Mouse (Mus musculus) liver, adult 2 months (tissue): ENCODE data around the gene Cyp2d11. TPM values are rescaled to one million over a fixed set of nuclear protein-coding genes. Genes with fewer than 3 reads are reported as not detected.

Experiments used
- DNase-seq: peaks from one replicate; pipeline ENCODE4 v3.0.0-alpha.2; 2011; ENCODE audit warnings: low read depth, low spot score; ENCODE audit errors: extremely low read depth
- H3K27ac ChIP-seq: fragments of 200-500 bp; replicated peaks from 2 replicates; pipeline ENCODE4 v1.5.1; 2012; ENCODE audit warnings: low read depth, mild to moderate bottlenecking, control low read depth, inconsistent platforms, low read length; ENCODE audit not compliant: insufficient read depth
- H3K27me3 ChIP-seq: fragments of 200-500 bp; 2 replicates; pipeline ENCODE4 v1.6.1; 2012; ENCODE audit warnings: mild to moderate bottlenecking, moderate library complexity, low read length, inconsistent platforms; ENCODE audit not compliant: control insufficient read depth, insufficient read depth
- H3K36me3 ChIP-seq: fragments of 200-500 bp; 2 replicates; pipeline ENCODE4 v1.6.1; 2012; ENCODE audit warnings: low read length, inconsistent platforms; ENCODE audit not compliant: control insufficient read depth, insufficient read depth
- H3K4me1 ChIP-seq: fragments of 200-500 bp; 2 replicates; pipeline ENCODE4 v1.6.1; 2011; ENCODE audit warnings: low read length; ENCODE audit not compliant: control insufficient read depth, insufficient read depth
- H3K4me3 ChIP-seq: fragments of 200-500 bp; 2 replicates; pipeline ENCODE4 v1.5.1; 2011; ENCODE audit warnings: low read depth, mild to moderate bottlenecking, control low read depth, low read length, moderate library complexity; ENCODE audit not compliant: insufficient read depth
- H3K79me2 ChIP-seq: fragments of 200-500 bp; 2 replicates; pipeline ENCODE4 v1.6.1; 2012; ENCODE audit warnings: inconsistent platforms, mild to moderate bottlenecking, low read length, moderate library complexity; ENCODE audit not compliant: control insufficient read depth, insufficient read depth
- H3K9ac ChIP-seq: fragments of 200-500 bp; 2 replicates; pipeline ENCODE4 v1.6.1; 2012; ENCODE audit warnings: low read depth, mild to moderate bottlenecking, control low read depth, inconsistent platforms, low read length
- CTCF ChIP-seq: fragments of 200-500 bp; IDR thresholded peaks from 2 replicates; pipeline ENCODE4 v1.5.1; 2011; ENCODE audit warnings: low read depth, low read length, control low read depth
- POLR2A ChIP-seq: fragments of 200-500 bp; IDR thresholded peaks from 2 replicates; pipeline ENCODE4 v1.6.1; 2011; ENCODE audit warnings: low read length, control low read depth; ENCODE audit not compliant: insufficient read depth; ENCODE audit errors: extremely low read depth
- WGBS: fragments of 180-500 bp; shearing (Covaris S2); methylation state at CpG from one replicate; pipeline ENCODE4 v1.1.7; 2018; 5-methylcytosine and 5-hydroxymethylcytosine counted together
- polyA plus RNA-seq: library from polyadenylated mRNA; depleted of rRNA; stranded (reverse); fragments of >200 nt; gene quantifications from 2 replicates; pipeline ENCODE4 v1.2.3, GENCODE M21; 2012
- total RNA-seq: library from RNA; depleted of rRNA; stranded (reverse); fragments of >200 nt; gene quantifications from 2 replicates; pipeline ENCODE4 v1.2.3, GENCODE M21; 2014

Cyp2d11 gene
- total and polyA plus RNA-seq, 2 experiments, result 0.46 to 0.91 TPM

- Histone ChIP-seq H3K9ac (peak within 1 kb of the TSS; percentile 99), H3K27ac (peak within 1 kb of the TSS; percentile 100), H3K4me3 (peak within 1 kb of the TSS; percentile 92), H3K36me3 (peaks cover 9% of the 10 kb centered on the region), H3K27me3 (no peaks in the 10 kb centered on the region), H3K4me1 (peaks cover 28% of the 10 kb centered on the region), H3K79me2 (peaks cover 11% of the 10 kb centered on the region; the same call in 1 of the 2 replicates)
- under 1% methylated on average over 18 of the region's 24 CpGs for WGBS
- DNase-seq, result peak; percentile 91
- TF ChIP-seq CTCF (no peak), POLR2A (peak; percentile 59; the same call in 1 of the 2 replicates)
These were observed 13.7 kb downstream of the Cyp2d11 start, which contains the start of gene Cyp2d22 for GRCm38 (mm10) chr15:82379871-82380713. TSS of gene Cyp2d22 (minus strand) at chr15:82380260.

DNA sequence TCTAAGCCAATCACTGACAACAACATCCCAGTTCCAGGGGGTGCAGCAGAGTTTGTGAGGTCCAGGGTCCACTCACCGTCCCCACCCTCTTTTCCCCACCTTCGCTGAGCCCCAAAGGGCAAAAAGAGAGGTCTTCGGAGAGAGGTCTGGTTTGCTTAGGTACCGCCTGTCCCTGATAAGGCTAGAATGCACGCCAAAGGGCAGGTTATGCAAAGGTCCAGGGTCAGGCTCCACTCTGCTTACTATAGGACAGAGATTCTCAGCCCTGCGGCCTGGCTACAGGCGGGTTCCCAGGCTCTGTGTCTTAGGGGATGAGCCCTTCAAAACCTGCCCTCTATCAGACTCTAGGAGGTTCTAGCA is 14.3 kb downstream of the Cyp2d11 start:
- peaks cover 13% of the 10 kb centered on the region for H3K36me3 ChIP-seq
- WGBS, result 6% methylated on average over 7 of the region's 7 CpGs
- H3K9ac ChIP-seq, result peak overlapping the region; percentile 99
- TF ChIP-seq POLR2A, result peak; percentile 55; the same call in 1 of the 2 replicates
- TF ChIP-seq CTCF, result no peak
- peak; percentile 98 for DNase-seq
- peaks cover 11% of the 10 kb centered on the region; the same call in 1 of the 2 replicates for H3K79me2 ChIP-seq
- H3K4me3 ChIP-seq, result peak overlapping the region; percentile 92
- no peaks in the 10 kb centered on the region for H3K27me3 ChIP-seq
- peaks cover 28% of the 10 kb centered on the region for H3K4me1 ChIP-seq
- peak overlapping the region; percentile 100 for H3K27ac ChIP-seq

DNA sequence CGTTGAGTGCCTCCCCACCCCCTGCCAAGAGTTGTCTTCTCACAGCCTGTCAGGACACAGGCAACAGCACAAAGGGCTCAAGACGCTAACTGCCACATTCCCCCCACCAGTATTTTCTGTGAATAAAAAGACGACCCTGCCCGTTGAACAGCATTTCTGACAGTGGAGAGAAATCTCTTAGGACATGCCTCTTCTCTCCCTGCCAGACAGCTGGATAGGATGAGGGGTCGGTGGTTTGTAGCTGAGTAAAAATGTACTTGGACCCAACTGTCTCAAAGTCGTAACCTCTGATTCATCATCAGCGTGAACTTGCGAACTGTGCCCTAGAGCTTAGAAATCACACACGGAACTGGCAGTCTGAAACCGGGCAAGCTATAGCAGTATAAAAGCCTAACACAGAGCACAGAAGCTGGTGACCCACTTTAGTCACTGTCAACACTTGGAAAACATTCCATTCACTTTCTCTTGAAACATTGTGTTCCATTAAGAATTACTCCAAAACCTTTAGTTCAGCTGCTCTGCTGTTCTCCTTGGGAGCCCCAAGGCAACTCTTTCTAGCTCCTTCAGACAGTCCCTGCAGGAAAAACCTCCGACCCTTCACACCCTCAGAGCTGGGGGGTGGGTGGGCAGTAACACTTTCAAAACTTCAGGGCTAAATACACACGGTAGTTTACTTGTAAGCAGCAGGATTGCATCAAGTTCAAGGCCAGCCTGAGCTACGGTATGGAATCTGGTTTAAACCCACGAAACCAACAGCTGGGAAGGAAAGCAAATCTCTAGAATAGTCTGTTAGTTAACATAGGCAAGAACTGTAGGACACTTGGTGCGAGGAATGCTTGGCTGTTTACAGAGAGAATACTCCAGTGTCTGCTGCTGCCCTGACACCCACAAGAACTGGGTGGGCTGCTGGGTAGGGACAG is 15.3 kb downstream of the Cyp2d11 start:
- Histone ChIP-seq H3K79me2 (peaks cover 11% of the 10 kb centered on the region; the same call in 1 of the 2 replicates), H3K4me3 (peak overlapping the region; percentile 48), H3K27me3 (no peaks in the 10 kb centered on the region), H3K4me1 (peaks cover 28% of the 10 kb centered on the region), H3K9ac (peak overlapping the region; percentile 99), H3K27ac (peak overlapping the region; percentile 100), H3K36me3 (peaks cover 17% of the 10 kb centered on the region)
- WGBS, result 12% methylated on average over 15 of the region's 15 CpGs
- no peak for TF ChIP-seq POLR2A
- TF ChIP-seq CTCF, result no peak
- DNase-seq, result peak; percentile 94

DNA sequence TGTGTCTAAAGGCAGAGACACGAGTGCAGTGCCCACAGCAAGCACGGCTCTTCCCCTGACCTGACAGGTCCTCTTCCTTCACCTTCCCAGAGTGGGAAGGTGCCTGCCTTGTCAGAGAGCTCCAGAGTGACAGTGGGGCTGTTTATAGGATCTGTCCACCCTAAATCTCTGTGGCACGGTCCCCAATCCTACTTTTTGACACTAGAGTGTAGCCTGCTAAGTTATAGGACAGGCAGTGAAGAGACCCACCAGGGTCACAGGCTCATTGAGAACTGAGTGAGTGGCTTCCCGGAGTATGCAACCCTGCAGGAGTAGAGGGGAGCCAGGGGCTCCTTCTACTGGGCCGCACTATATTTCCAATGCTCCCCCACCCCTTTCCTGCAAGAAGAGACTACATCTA is 16.1 kb downstream of the Cyp2d11 start:
- Histone ChIP-seq H3K4me1 (peaks cover 25% of the 10 kb centered on the region), H3K4me3 (peak overlapping the region; percentile 48), H3K79me2 (peaks cover 11% of the 10 kb centered on the region; the same call in 1 of the 2 replicates), H3K27me3 (no peaks in the 10 kb centered on the region), H3K36me3 (peaks cover 19% of the 10 kb centered on the region), H3K9ac (peak overlapping the region; percentile 99), H3K27ac (peak overlapping the region; percentile 100)
- TF ChIP-seq CTCF (no peak), POLR2A (no peak)
- DNase-seq, result no peak
- WGBS, result 31% methylated on average over 5 of the region's 5 CpGs

- peak; percentile 55 for DNase-seq
- Histone ChIP-seq H3K36me3 (peaks cover 23% of the 10 kb centered on the region), H3K4me1 (peaks cover 24% of the 10 kb centered on the region), H3K27me3 (no peaks in the 10 kb centered on the region), H3K4me3 (peak overlapping the region; percentile 6; the same call in 1 of the 2 replicates), H3K9ac (peak overlapping the region; percentile 55), H3K27ac (peak overlapping the region; percentile 62), H3K79me2 (peaks cover 11% of the 10 kb centered on the region; the same call in 1 of the 2 replicates)
- TF ChIP-seq CTCF, result no peak
- no peak for TF ChIP-seq POLR2A
- WGBS, result 32% methylated on average over 17 of the region's 17 CpGs
These were observed 17.3 kb downstream of the Cyp2d11 start for GRCm38 (mm10) chr15:82376393-82377138.
